Mouse (Mus musculus): Measurements from ENCODE around the gene Usp22. TPM values are rescaled to one million over a fixed set of nuclear protein-coding genes. Genes with fewer than 3 reads are reported as not detected.

Usp22 gene
- 30.5 and 36.4 TPM in 2 replicates for polyA plus RNA-seq (2012; rRNA removed)

DNA sequence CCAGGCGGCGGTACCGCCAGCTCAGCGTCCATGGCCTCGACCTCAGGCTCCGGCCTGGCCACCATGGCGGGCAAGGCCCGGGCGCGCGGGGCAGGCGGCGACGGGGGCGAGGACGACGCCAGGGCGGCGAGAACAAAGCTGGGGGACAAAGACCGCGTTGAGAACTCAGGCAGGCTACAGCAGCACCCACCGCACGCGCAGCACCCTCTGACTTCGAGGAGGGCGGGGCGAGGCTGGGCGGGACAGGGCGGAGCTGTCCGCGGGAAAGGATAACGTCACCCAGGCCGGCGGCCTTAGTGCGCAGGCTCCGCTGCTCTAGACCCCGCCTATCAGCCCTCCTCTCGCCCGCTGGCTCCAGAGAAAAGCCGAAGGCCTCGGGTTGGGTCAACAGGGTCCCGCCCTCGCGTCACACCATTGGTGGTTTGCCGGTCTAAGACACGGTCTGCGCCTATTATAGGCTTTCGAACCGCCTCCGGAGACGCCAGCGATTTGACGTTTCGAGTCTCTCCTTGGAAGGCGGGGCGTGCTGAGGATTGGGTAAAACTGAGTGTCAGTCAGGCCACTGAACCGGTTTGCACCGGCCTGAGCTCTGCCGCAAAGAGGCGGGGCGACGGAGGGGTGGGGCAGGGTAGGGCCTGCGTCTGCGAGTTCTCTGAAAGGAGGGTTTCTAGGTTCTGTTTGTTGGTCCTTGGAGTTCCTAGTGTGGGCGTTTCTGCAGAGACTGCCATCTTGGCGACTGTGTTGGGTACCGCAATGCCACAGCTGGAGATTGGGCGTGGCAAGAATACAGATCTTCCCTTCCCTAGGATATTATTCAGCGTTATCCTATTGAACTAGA lies at the start of gene Usp22:
TSS of gene Usp22 (minus strand) at position 235 of the 838 bp plus-strand sequence.

DNA sequence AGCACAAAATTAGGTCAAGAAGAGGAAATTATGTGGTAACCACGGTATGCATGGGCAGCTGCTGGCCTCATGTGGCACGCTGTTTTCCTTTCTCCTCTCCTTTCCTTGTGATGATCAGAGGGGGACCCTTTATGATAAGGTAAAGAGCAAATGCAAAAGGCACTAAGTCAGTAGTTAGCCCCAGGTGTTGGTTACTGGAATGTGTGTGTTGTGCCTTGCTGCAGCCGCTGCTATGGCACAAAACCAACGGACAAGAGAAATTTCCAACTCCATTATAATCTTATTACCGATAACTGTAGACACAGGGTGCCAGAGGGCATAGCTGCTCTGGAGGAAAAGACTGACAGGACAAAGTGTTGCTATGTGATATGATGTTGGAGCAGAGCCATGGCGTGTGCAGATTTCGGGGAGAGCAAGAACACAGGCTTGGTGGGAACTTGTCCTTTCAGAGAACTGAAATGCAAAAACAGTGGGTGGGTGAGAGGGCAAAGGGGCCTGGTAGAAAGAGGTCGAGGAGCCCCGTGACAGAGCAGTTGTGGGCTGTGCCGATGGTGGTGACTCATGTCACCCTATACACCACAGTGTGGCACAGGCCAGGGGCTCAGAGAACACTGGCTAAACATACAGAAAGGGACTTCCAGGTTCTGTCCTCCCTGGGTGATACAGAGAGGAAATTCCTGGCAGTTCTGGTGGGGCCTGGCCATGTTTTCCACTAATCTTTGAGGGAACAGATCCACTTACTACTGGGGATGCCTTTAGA lies 32.8 kb upstream of the Usp22 start, which contains the start of gene Aldh3a1:
TSS of gene Aldh3a1 (plus strand) at position 51 of the 760 bp plus-strand sequence.

GRCm38 (mm10) chr11:61126606-61127355 lies 48.1 kb downstream of the Usp22 start, which contains the start of gene Tnfrsf13b:
TSS of gene Tnfrsf13b (plus strand) at chr11:61126755.

Other genes with a start within 250 kb of the Usp22 start
- 35.8 and 44.1 TPM in 2 replicates for gene Map2k3, start 243.0 kb downstream of the Usp22 start, polyA plus RNA-seq (2012; rRNA removed)
- gene Kcnj12, start 152.5 kb downstream of the Usp22 start, polyA plus RNA-seq (2012; rRNA removed): 1.9 and 2.2 TPM in 2 replicates
- gene Tnfrsf13b, start 48.3 kb downstream of the Usp22 start, polyA plus RNA-seq (2012; rRNA removed): 12.7 and 14.7 TPM in 2 replicates
- 1.2 TPM in 2 replicates for gene Aldh3a1, start 32.5 kb upstream of the Usp22 start, polyA plus RNA-seq (2012; rRNA removed)
- 75.6 and 94.9 TPM in 2 replicates for gene Aldh3a2, start 92.4 kb upstream of the Usp22 start, polyA plus RNA-seq (2012; rRNA removed)
- gene Slc47a2, start 167.8 kb upstream of the Usp22 start, polyA plus RNA-seq (2012; rRNA removed): 0.19 TPM in 1 of 2 replicates, not detected in the other
- 0.24 and 0.33 TPM in 2 replicates for gene Slc47a1, start 203.3 kb upstream of the Usp22 start, polyA plus RNA-seq (2012; rRNA removed)

Measured in colon, adult 2 months (tissue).